ENCODE assay signal across 11 mouse cellular contexts in the genomic region with DNA sequence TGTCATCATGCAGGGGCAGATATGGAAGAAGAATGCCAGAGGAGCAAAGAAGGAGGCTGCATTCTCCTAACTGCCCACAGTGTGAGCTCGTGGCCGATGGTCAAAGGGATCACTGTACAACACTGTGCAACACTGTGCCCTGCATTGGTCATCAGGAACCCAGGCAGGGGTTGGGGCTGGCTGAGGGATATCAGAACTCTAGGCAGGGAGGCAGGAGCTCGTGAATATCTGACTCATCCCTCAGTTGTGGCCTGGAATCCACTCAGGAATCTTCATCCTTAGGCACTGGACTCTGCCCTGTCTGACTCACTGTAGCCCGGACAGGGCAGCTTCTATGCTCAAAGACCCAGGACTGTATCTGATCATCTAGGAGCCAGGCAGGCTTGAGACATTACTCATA.
DNase-seq lines count a peak whose midpoint lies in the region; ATAC-seq lines count a peak whose summit lies in the region.
"Had no signal": no experiment of that assay in that cellular context is flagged by ENCODE, and none has a peak within 500 bp of the region (broad histone marks: within the 10 kb centered on the region; RNA-seq: fewer than 3 reads in every experiment).

No protein-coding gene starts in this region.

- WGBS in forebrain, embryonic 16.5 days = 83% methylated on average over 4 of the region's 4 CpGs
- 70% methylated on average over 4 of the region's 4 CpGs for WGBS in midbrain, embryonic 14.5 days

- no peaks in the 10 kb centered on the region for H3K36me3 ChIP-seq in forebrain, embryonic 16.5 days (ENCODE audit: control insufficient read depth, insufficient read depth)
- H3K36me3 ChIP-seq in midbrain, embryonic 14.5 days (ENCODE audit: control insufficient read depth, insufficient read depth, low read length) = no peaks in the 10 kb centered on the region

- H3K4me1 ChIP-seq in forebrain, embryonic 16.5 days (replicated peaks; ENCODE audit: control insufficient read depth, insufficient read depth, low read length) = peaks cover 9% of the 10 kb centered on the region
- peaks cover 12% of the 10 kb centered on the region; the same call in 1 of the 2 replicates for H3K4me1 ChIP-seq in midbrain, embryonic 14.5 days (ENCODE audit: control insufficient read depth, insufficient read depth, low read length)

- intact Hi-C loops in heart, postnatal 14 days (cut with DNase I) = no loop called here

- H3K9ac ChIP-seq in forebrain, embryonic 16.5 days (replicated peaks; ENCODE audit: low read depth, low read length) = no peak overlapping the region
- no peak overlapping the region for H3K9ac ChIP-seq in midbrain, embryonic 14.5 days (replicated peaks; ENCODE audit: low read length)

- H3K9me3 ChIP-seq in forebrain, embryonic 16.5 days (ENCODE audit: control insufficient read depth, low read length) = no peaks in the 10 kb centered on the region
- H3K9me3 ChIP-seq in midbrain, embryonic 14.5 days (ENCODE audit: control insufficient read depth, low read length) = no peaks in the 10 kb centered on the region

- H3K27me3 ChIP-seq in forebrain, embryonic 16.5 days (replicated peaks; ENCODE audit: control insufficient read depth, insufficient read depth, low read length) = no peaks in the 10 kb centered on the region
- H3K27me3 ChIP-seq in midbrain, embryonic 14.5 days (ENCODE audit: control insufficient read depth, insufficient read depth, low read length) = no peaks in the 10 kb centered on the region

- H3K4me2 ChIP-seq in forebrain, embryonic 16.5 days (ENCODE audit: low read length) = no peak overlapping the region
- no peak overlapping the region for H3K4me2 ChIP-seq in midbrain, embryonic 14.5 days (ENCODE audit: low read length)
- H3K4me2 ChIP-seq: liver, embryonic 11.5 days had no signal

- H3K4me3 ChIP-seq in forebrain, embryonic 16.5 days (replicated peaks; ENCODE audit: low read length) = no peak overlapping the region
- H3K4me3 ChIP-seq in midbrain, embryonic 14.5 days (replicated peaks; ENCODE audit: low read depth, low read length) = no peak overlapping the region

- peak overlapping the region; percentile 35 for H3K27ac ChIP-seq in forebrain, embryonic 16.5 days (ENCODE audit: low read length)
- H3K27ac ChIP-seq in midbrain, embryonic 14.5 days (replicated peaks; ENCODE audit: low read depth, low read length) = peak overlapping the region; percentile 83
- H3K27ac ChIP-seq: macrophage had no signal

- no peak; the same call in 1 of the 2 replicates for ATAC-seq in forebrain, embryonic 16.5 days
- peak; percentile 28; the same call in 1 of the 2 replicates for ATAC-seq in midbrain, embryonic 14.5 days (ENCODE audit: low FRiP score, low TSS enrichment)
- ATAC-seq in erythroid progenitor cell, adult 5-6 weeks (replicated peaks; ENCODE audit: low FRiP score, poor library complexity, severe bottlenecking) = no peak

- DNase-seq in heart, adult 11 months = peak; percentile 78
- DNase-seq in heart, postnatal 14 days = no peak
- peak; percentile 20 for DNase-seq in MN1 (ENCODE audit: low spot score)
- no peak for DNase-seq in midbrain, embryonic 14.5 days
- no peak for DNase-seq in frontal cortex, postnatal 25 days (ENCODE audit: low spot score in 2 of 2)
- DNase-seq in thymus, adult 18-20 months = no peak
- DNase-seq: kidney, postnatal 4 days had no signal

Comparison
In these comparisons a context has a peak if more than half of its experiments do, and no peak if none do; other contexts are left out.
1. DNase-seq: peak in heart, adult 11 months (single experiment) and MN1 (single experiment); none in heart, postnatal 14 days (0 of 2), midbrain, embryonic 14.5 days (single experiment), frontal cortex, postnatal 25 days (0 of 2) and thymus, adult 18-20 months (0 of 2).